Mouse (Mus musculus) activated CD4-positive, CD25-positive, alpha-beta regulatory T cell, adult 4 months (primary cell): ENCODE measurements around the gene Vmn2r22. TPM values are rescaled to one million over a fixed set of nuclear protein-coding genes. Genes with fewer than 3 reads are reported as not detected.
"Not testable (repeated sequence)": the region's sequence is repeated elsewhere in the genome, so short reads cannot be mapped to it uniquely, and the experiment has no call there.

Source experiments
- ATAC-seq: one replicate; pipeline ENCODE4 v1.8.0; 2017
- polyA plus RNA-seq, 2 experiments: library from polyadenylated mRNA; unstranded; fragments of 100-300 nt; shearing (Covaris generic); gene quantifications; one replicate each; pipeline ENCODE4 v1.2.1; 2017

The Vmn2r22 gene
- polyA plus RNA-seq: not detected

- ATAC-seq: not testable (repeated sequence)
These were observed at the start of gene Vmn2r22 for GRCm38 (mm10) chr6:123650625-123651024. TSS of gene Vmn2r22 (minus strand) at chr6:123650725.

- ATAC-seq: no peak
These were observed 46.7 kb upstream of the Vmn2r22 start for GRCm38 (mm10) chr6:123697213-123697612.

- not testable (repeated sequence) for ATAC-seq
These were observed 46.1 kb upstream of the Vmn2r22 start for GRCm38 (mm10) chr6:123696639-123697038.

- ATAC-seq: no peak
These were observed 6.5 kb upstream of the Vmn2r22 start for GRCm38 (mm10) chr6:123657040-123657439.

GRCm38 (mm10) chr6:123639394-123639793, 11.1 kb downstream of the Vmn2r22 start:
- not testable (repeated sequence) for ATAC-seq

GRCm38 (mm10) chr6:123623784-123624183, 26.7 kb downstream of the Vmn2r22 start:
- ATAC-seq: not testable (repeated sequence)

GRCm38 (mm10) chr6:123588368-123588767, 62.2 kb downstream of the Vmn2r22 start:
- not testable (repeated sequence) for ATAC-seq

- not testable (repeated sequence) for ATAC-seq
These were observed 62.7 kb downstream of the Vmn2r22 start for GRCm38 (mm10) chr6:123587796-123588328.

GRCm38 (mm10) chr6:123583988-123584387, 66.5 kb downstream of the Vmn2r22 start:
- ATAC-seq: not testable (repeated sequence)

- not testable (repeated sequence) for ATAC-seq
These were observed 75.8 kb downstream of the Vmn2r22 start for GRCm38 (mm10) chr6:123574698-123575097.

Other genes with a start within 250 kb of the Vmn2r22 start
- gene Vmn2r20, start 232.6 kb downstream of the Vmn2r22 start, polyA plus RNA-seq: under 1 TPM in 1 of 2 experiments, not detected in 1; 0.04 TPM
- gene Vmn2r21, start 117.3 kb downstream of the Vmn2r22 start, polyA plus RNA-seq: not detected
- not detected for gene Vmn2r23, start 51.9 kb upstream of the Vmn2r22 start, polyA plus RNA-seq
- gene Vmn2r24, start 128.2 kb upstream of the Vmn2r22 start, polyA plus RNA-seq: under 1 TPM in 1 of 2 experiments, not detected in 1; 0.09 TPM
- gene Vmn2r25, start 202.7 kb upstream of the Vmn2r22 start, polyA plus RNA-seq: not detected